Mouse (Mus musculus) forebrain, embryonic 12.5 days (tissue): ENCODE measurements around the gene Slc30a5. TPM values are rescaled to one million over a fixed set of nuclear protein-coding genes. Genes with fewer than 3 reads are reported as not detected.
"Not testable (repeated sequence)": the region's sequence is repeated elsewhere in the genome, so short reads cannot be mapped to it uniquely, and the experiment has no call there.

Experiments
- ATAC-seq: fragments of 200-750 bp; cut with Nextera tagmentation; 2 replicates; pipeline ENCODE4 v1.8.0; 2017; ENCODE audit warnings: moderate TSS enrichment; ENCODE audit not compliant: low FRiP score
- H3K27ac ChIP-seq: fragments of 300-500 bp; sonication (generic); 2 replicates; pipeline ENCODE4 v1.5.1; 2016; ENCODE audit warnings: mild to moderate bottlenecking
- H3K27me3 ChIP-seq: fragments of 300-500 bp; sonication (generic); 2 replicates; pipeline ENCODE4 v1.6.1; 2016; ENCODE audit warnings: mild to moderate bottlenecking
- H3K36me3 ChIP-seq: fragments of 300-500 bp; sonication (generic); replicated peaks from 2 replicates; pipeline ENCODE4 v1.6.1; 2016; ENCODE audit warnings: mild to moderate bottlenecking
- H3K4me1 ChIP-seq: fragments of 300-500 bp; sonication (generic); 2 replicates; pipeline ENCODE4 v1.6.1; 2016
- H3K4me2 ChIP-seq: fragments of 300-500 bp; sonication (generic); 2 replicates; pipeline ENCODE4 v1.6.1; 2016; ENCODE audit warnings: mild to moderate bottlenecking, moderate library complexity
- H3K4me3 ChIP-seq: fragments of 300-500 bp; sonication (generic); replicated peaks from 2 replicates; pipeline ENCODE4 v1.5.1; 2016; ENCODE audit warnings: mild to moderate bottlenecking
- H3K9ac ChIP-seq: fragments of 300-500 bp; sonication (generic); 2 replicates; pipeline ENCODE4 v1.6.1; 2016; ENCODE audit warnings: mild to moderate bottlenecking
- H3K9me3 ChIP-seq: fragments of 300-500 bp; sonication (generic); 2 replicates; pipeline ENCODE4 v1.6.1; 2016
- WGBS: fragments of 180-500 bp; shearing (Covaris S2); methylation state at CpG from one replicate; pipeline ENCODE4 v1.1.7; 2016; 5-methylcytosine and 5-hydroxymethylcytosine counted together
- polyA plus RNA-seq: library from polyadenylated mRNA; unstranded; fragments of >200 nt; fragmentation: Nextera tagmentation; extraction: Ambion mirVana; gene quantifications from 2 replicates; pipeline ENCODE4 v1.2.1, GENCODE M21; 2016

The Slc30a5 gene
- polyA plus RNA-seq, 1 experiment from 2014 or later = 47.1 TPM

GRCm38 (mm10) chr13:100865744-100866143 is 32.5 kb upstream of the Slc30a5 start:
- no peaks in the 10 kb centered on the region for H3K27me3 ChIP-seq
- no peak overlapping the region for H3K4me2 ChIP-seq
- H3K4me1 ChIP-seq = no peaks in the 10 kb centered on the region
- no peaks in the 10 kb centered on the region for H3K36me3 ChIP-seq
- H3K4me3 ChIP-seq = no peak overlapping the region
- ATAC-seq = no peak
- no peak overlapping the region for H3K27ac ChIP-seq
- H3K9ac ChIP-seq = no peak overlapping the region
- no peaks in the 10 kb centered on the region for H3K9me3 ChIP-seq

DNA sequence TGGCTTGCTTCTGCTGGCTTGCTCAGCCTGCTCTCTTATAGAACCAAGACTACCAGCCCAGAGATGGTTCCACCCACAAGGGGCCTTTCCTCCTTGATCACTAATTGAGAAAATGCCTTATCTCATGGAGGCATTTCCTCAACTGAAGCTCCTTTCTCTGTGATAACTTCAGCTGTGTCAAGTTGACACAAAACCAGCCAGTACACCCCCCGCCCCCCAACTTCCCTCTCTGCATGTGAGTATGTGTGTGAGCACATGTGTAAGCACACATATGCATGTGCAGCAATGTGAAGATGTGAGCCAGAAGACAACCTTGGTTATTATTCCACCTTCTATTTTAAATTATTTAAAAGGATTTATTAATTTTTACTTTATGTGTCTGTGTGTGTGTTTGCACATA is 30.7 kb upstream of the Slc30a5 start:
- not testable (repeated sequence) for H3K36me3 ChIP-seq, H3K4me1 ChIP-seq, H3K9ac ChIP-seq, H3K4me3 ChIP-seq, ATAC-seq, H3K9me3 ChIP-seq, H3K4me2 ChIP-seq, H3K27me3 ChIP-seq, H3K27ac ChIP-seq
- WGBS = 81% methylated on average over 1 of the region's 1 CpGs

DNA sequence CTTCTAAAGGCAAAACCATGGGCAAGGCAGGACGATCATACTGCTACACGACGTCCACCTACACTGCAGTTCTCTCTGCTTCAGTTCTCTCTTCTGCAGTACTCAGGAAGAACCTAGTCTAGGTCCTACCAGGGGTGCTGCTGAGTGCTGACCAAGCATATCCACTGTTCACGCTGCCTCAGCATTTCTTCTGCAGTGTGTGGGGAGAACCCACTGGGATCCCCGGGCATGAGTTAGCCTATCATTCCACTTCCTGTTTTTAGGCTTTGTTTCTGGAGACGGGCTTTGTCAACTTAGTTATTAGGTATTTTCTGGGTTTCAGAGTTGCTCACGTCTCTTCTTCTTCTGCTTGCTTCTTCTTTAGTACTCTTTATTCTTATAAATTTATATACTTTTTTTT is 25.9 kb upstream of the Slc30a5 start:
- ATAC-seq = no peak
- Histone ChIP-seq H3K27me3 (no peaks in the 10 kb centered on the region), H3K9me3 (no peaks in the 10 kb centered on the region), H3K27ac (no peak overlapping the region), H3K4me1 (no peaks in the 10 kb centered on the region), H3K36me3 (no peaks in the 10 kb centered on the region), H3K9ac (no peak overlapping the region), H3K4me2 (no peak overlapping the region), H3K4me3 (no peak overlapping the region)
- 87% methylated on average over 7 of the region's 7 CpGs for WGBS

- 53% methylated on average over 4 of the region's 4 CpGs for WGBS
- ATAC-seq = no peak
- H3K9ac ChIP-seq = no peak overlapping the region
- no peak overlapping the region for H3K4me2 ChIP-seq
- H3K9me3 ChIP-seq = no peaks in the 10 kb centered on the region
- no peak overlapping the region for H3K27ac ChIP-seq
- no peak overlapping the region for H3K4me3 ChIP-seq
- H3K36me3 ChIP-seq = no peaks in the 10 kb centered on the region
- H3K4me1 ChIP-seq = no peaks in the 10 kb centered on the region
- no peaks in the 10 kb centered on the region for H3K27me3 ChIP-seq
Observed at GRCm38 (mm10) chr13:100854174-100854573, 20.9 kb upstream of the Slc30a5 start.

GRCm38 (mm10) chr13:100853120-100853519 is 19.9 kb upstream of the Slc30a5 start:
- Histone ChIP-seq H3K27ac (no peak overlapping the region), H3K36me3 (no peaks in the 10 kb centered on the region), H3K27me3 (no peaks in the 10 kb centered on the region), H3K9me3 (no peaks in the 10 kb centered on the region), H3K4me2 (no peak overlapping the region), H3K9ac (no peak overlapping the region), H3K4me1 (no peaks in the 10 kb centered on the region), H3K4me3 (no peak overlapping the region)
- ATAC-seq = no peak
- WGBS = 76% methylated on average over 3 of the region's 3 CpGs

- 89% methylated on average over 3 of the region's 3 CpGs for WGBS
- Histone ChIP-seq H3K27ac (no peak overlapping the region), H3K4me3 (no peak overlapping the region), H3K4me2 (no peak overlapping the region), H3K9ac (no peak overlapping the region), H3K9me3 (no peaks in the 10 kb centered on the region), H3K27me3 (no peaks in the 10 kb centered on the region), H3K4me1 (0 out of 2 replicates have a peak, but pooled peaks cover 7% of the 10 kb centered on the region), H3K36me3 (no peaks in the 10 kb centered on the region)
- no peak for ATAC-seq
Observed at GRCm38 (mm10) chr13:100849137-100849536, 15.9 kb upstream of the Slc30a5 start.

- Histone ChIP-seq H3K4me3 (no peak overlapping the region), H3K4me1 (0 out of 2 replicates have a peak, but pooled peaks cover 7% of the 10 kb centered on the region), H3K27me3 (no peaks in the 10 kb centered on the region), H3K27ac (no peak overlapping the region; the same call in 1 of the 2 replicates), H3K4me2 (peak overlapping the region; percentile 17; the same call in 1 of the 2 replicates), H3K9me3 (0 out of 2 replicates have a peak, but pooled peaks cover 2% of the 10 kb centered on the region), H3K9ac (no peak overlapping the region), H3K36me3 (no peaks in the 10 kb centered on the region)
- peak; percentile 69; the same call in 1 of the 2 replicates for ATAC-seq
- 57% methylated on average over 21 of the region's 21 CpGs for WGBS
Observed at GRCm38 (mm10) chr13:100846891-100847579, 13.8 kb upstream of the Slc30a5 start.

GRCm38 (mm10) chr13:100846254-100846653 is 13.0 kb upstream of the Slc30a5 start:
- 0 out of 2 replicates have a peak, but pooled peaks cover 7% of the 10 kb centered on the region for H3K4me1 ChIP-seq
- H3K9me3 ChIP-seq = 0 out of 2 replicates have a peak, but pooled peaks cover 3% of the 10 kb centered on the region
- no peak for ATAC-seq
- H3K4me3 ChIP-seq = no peak overlapping the region
- WGBS = 87% methylated on average over 8 of the region's 8 CpGs
- H3K27me3 ChIP-seq = no peaks in the 10 kb centered on the region
- no peaks in the 10 kb centered on the region for H3K36me3 ChIP-seq
- H3K4me2 ChIP-seq = no peak overlapping the region
- no peak overlapping the region for H3K9ac ChIP-seq
- H3K27ac ChIP-seq = no peak overlapping the region

DNA sequence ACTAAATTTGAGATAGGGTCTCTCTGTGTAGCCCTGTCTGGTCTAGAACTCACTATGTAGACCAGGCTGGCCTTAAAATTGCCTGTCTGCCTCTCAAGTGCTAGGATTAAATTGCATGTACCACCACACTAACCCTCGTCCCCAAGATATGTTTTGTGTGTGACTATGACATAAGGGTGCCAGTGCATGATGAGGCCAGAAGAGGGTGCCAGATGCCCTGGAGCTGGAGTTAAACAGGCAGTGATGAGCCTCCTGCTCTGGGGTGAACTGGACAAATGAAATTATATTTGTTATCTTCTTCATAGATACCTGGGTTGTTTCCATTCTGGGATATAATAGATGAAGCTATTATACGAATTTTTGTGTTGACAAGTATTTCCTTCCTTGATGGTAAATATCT is 10.7 kb upstream of the Slc30a5 start:
- Histone ChIP-seq H3K27ac (no peak overlapping the region), H3K4me1 (0 out of 2 replicates have a peak, but pooled peaks cover 7% of the 10 kb centered on the region), H3K36me3 (no peaks in the 10 kb centered on the region), H3K27me3 (no peaks in the 10 kb centered on the region), H3K9ac (no peak overlapping the region), H3K4me3 (no peak overlapping the region), H3K9me3 (0 out of 2 replicates have a peak, but pooled peaks cover 3% of the 10 kb centered on the region), H3K4me2 (no peak overlapping the region)
- ATAC-seq = no peak
- 78% methylated on average over 2 of the region's 2 CpGs for WGBS

GRCm38 (mm10) chr13:100843016-100843725 is 9.9 kb upstream of the Slc30a5 start:
- H3K27ac ChIP-seq = no peak overlapping the region
- H3K9me3 ChIP-seq = 0 out of 2 replicates have a peak, but pooled peaks cover 3% of the 10 kb centered on the region
- no peak overlapping the region for H3K4me3 ChIP-seq
- H3K4me2 ChIP-seq = no peak overlapping the region
- no peaks in the 10 kb centered on the region for H3K36me3 ChIP-seq
- H3K9ac ChIP-seq = no peak overlapping the region
- H3K4me1 ChIP-seq = 0 out of 2 replicates have a peak, but pooled peaks cover 7% of the 10 kb centered on the region
- no peak for ATAC-seq
- H3K27me3 ChIP-seq = no peaks in the 10 kb centered on the region
- 81% methylated on average over 7 of the region's 7 CpGs for WGBS

- ATAC-seq = no peak
- no peak overlapping the region for H3K9ac ChIP-seq
- H3K4me1 ChIP-seq = no peaks in the 10 kb centered on the region
- no peak overlapping the region for H3K4me3 ChIP-seq
- H3K36me3 ChIP-seq = no peaks in the 10 kb centered on the region
- WGBS = 80% methylated on average over 6 of the region's 6 CpGs
- H3K9me3 ChIP-seq = 0 out of 2 replicates have a peak, but pooled peaks cover 3% of the 10 kb centered on the region
- no peaks in the 10 kb centered on the region for H3K27me3 ChIP-seq
- no peak overlapping the region for H3K27ac ChIP-seq
- no peak overlapping the region for H3K4me2 ChIP-seq
Observed at GRCm38 (mm10) chr13:100841741-100842140, 8.5 kb upstream of the Slc30a5 start.

DNA sequence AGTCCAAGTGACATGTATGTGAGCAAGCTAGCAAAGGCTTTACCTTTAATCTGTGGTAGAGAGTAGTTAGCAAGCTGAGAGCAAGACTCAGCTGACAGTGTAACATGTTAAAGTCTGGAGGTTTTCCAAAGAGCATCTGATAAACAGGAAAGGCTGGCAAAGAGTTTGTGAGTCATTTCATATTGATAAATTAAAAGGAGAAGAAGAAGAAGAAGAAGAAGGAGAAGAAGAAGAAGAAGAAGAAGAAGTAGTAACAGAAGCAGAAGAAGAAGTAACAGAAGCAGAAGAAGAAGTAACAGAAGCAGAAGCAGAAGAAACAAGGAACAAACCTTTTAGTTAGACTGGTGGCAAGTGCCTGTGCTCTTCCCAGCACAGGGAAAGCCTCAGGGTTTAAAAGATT is 1.6 kb upstream of the Slc30a5 start:
- Histone ChIP-seq H3K27ac (no peak overlapping the region), H3K9ac (no peak overlapping the region), H3K4me2 (no peak overlapping the region), H3K27me3 (no peaks in the 10 kb centered on the region), H3K4me1 (peaks cover 19% of the 10 kb centered on the region), H3K36me3 (no peaks in the 10 kb centered on the region), H3K4me3 (no peak overlapping the region), H3K9me3 (no peaks in the 10 kb centered on the region)
- ATAC-seq = no peak
